Comparison of ENCODE assay signal across 12 mouse cellular contexts in genomic region chr4:151880044-151880690, GRCm38 (mm10). TPM values are rescaled to one million over a fixed set of nuclear protein-coding genes. Genes with fewer than 3 reads are reported as not detected.
A peak's percentile ranks its signal among the peaks of the same experiment; 100 is the strongest.
DNase-seq lines count a peak whose midpoint lies in the region; ATAC-seq and TF ChIP-seq lines count a peak whose summit lies in the region.
"Had no signal": no experiment of that assay in that cellular context is flagged by ENCODE, and none has a peak within 500 bp of the region (broad histone marks: within the 10 kb centered on the region; RNA-seq: fewer than 3 reads in every experiment).

No protein-coding gene starts in this region.

- no peak for TF ChIP-seq POLR2A in liver, adult 2 months (IDR thresholded peaks at IDR 0.05; ENCODE audit: extremely low read depth, insufficient read depth, low read length)

- H3K4me1 ChIP-seq in liver, adult 2 months (ENCODE audit: control insufficient read depth, insufficient read depth, low read length), result no peaks in the 10 kb centered on the region
- H3K4me1 ChIP-seq in liver, embryonic 11.5 days (replicated peaks; ENCODE audit: control insufficient read depth, insufficient read depth, low read length), result no peaks in the 10 kb centered on the region

- H3K79me2 ChIP-seq in liver, adult 2 months (ENCODE audit: control insufficient read depth, insufficient read depth, low read length), result no peaks in the 10 kb centered on the region

- WGBS in liver, adult 2 months, result 82% methylated on average over 5 of the region's 5 CpGs
- 72% methylated on average over 5 of the region's 5 CpGs for WGBS in liver, embryonic 11.5 days

- no peaks in the 10 kb centered on the region for H3K36me3 ChIP-seq in liver, adult 2 months (ENCODE audit: control insufficient read depth, insufficient read depth, low read length)
- H3K36me3 ChIP-seq in liver, embryonic 11.5 days (ENCODE audit: control insufficient read depth, insufficient read depth, low read length), result no peaks in the 10 kb centered on the region
- H3K36me3 ChIP-seq: embryonic facial prominence, embryonic 15.5 days; neural tube, embryonic 13.5 days had no signal

- no peaks in the 10 kb centered on the region for H3K9me3 ChIP-seq in liver, embryonic 11.5 days (ENCODE audit: control insufficient read depth, low read length)
- H3K9me3 ChIP-seq: embryonic facial prominence, embryonic 15.5 days; neural tube, embryonic 13.5 days had no signal

- no peak overlapping the region for H3K9ac ChIP-seq in liver, adult 2 months (ENCODE audit: low read depth, low read length)
- no peak overlapping the region for H3K9ac ChIP-seq in liver, embryonic 11.5 days (ENCODE audit: low read depth, low read length)
- H3K9ac ChIP-seq: embryonic facial prominence, embryonic 15.5 days; neural tube, embryonic 13.5 days had no signal

- no peak for ATAC-seq in CD4-positive, CD25-positive, alpha-beta regulatory T cell, adult 4 months
- no peak for ATAC-seq in liver, embryonic 11.5 days (replicated peaks; ENCODE audit: low FRiP score)
- peak; percentile 89 for ATAC-seq in megakaryocyte progenitor cell, adult 5-6 weeks (replicated peaks; ENCODE audit: poor library complexity)

- H3K27me3 ChIP-seq in liver, adult 2 months (ENCODE audit: control insufficient read depth, insufficient read depth, low read length), result no peaks in the 10 kb centered on the region; the same call in 1 of the 2 replicates
- H3K27me3 ChIP-seq in liver, embryonic 11.5 days (replicated peaks; ENCODE audit: control insufficient read depth, insufficient read depth, low read length), result peaks cover 9% of the 10 kb centered on the region

- H3K4me2 ChIP-seq in liver, embryonic 11.5 days, result no peak overlapping the region
- H3K4me2 ChIP-seq: embryonic facial prominence, embryonic 15.5 days; neural tube, embryonic 13.5 days had no signal

- DNase-seq in CD4-positive, CD25-positive, alpha-beta regulatory T cell, adult 2 months (ENCODE audit: low read depth, low spot score), result peak; percentile 26
- DNase-seq in liver, adult 2 months (ENCODE audit: extremely low read depth, low read depth, low spot score), result no peak
- DNase-seq in liver, embryonic 11.5 days (ENCODE audit: low spot score), result no peak
- DNase-seq in Muller cell, postnatal 12 days (ENCODE audit: inconsistent ontology term), result peak; percentile 6
- DNase-seq in cerebellum, postnatal 25 days, result no peak
- DNase-seq in lung, postnatal 36 days, result no peak
- DNase-seq: cerebellum, adult 18-20 months; kidney, adult 18-20 months had no signal

- H3K4me3 ChIP-seq in liver, adult 2 months (ENCODE audit: insufficient read depth, low read depth, low read length), result no peak overlapping the region
- no peak overlapping the region for H3K4me3 ChIP-seq in liver, embryonic 11.5 days (ENCODE audit: low read depth, low read length)
- H3K4me3 ChIP-seq: embryonic facial prominence, embryonic 15.5 days; neural tube, embryonic 13.5 days had no signal

- H3K27ac ChIP-seq in liver, adult 2 months (replicated peaks; ENCODE audit: insufficient read depth, low read depth, low read length), result no peak overlapping the region
- no peak overlapping the region for H3K27ac ChIP-seq in liver, embryonic 11.5 days (ENCODE audit: low read depth, low read length)
- H3K27ac ChIP-seq: embryonic facial prominence, embryonic 15.5 days; neural tube, embryonic 13.5 days had no signal

- TF ChIP-seq CTCF in liver, adult 2 months (IDR thresholded peaks at IDR 0.05; ENCODE audit: low read depth, low read length), result peak; percentile 21; the same call in 1 of the 2 replicates

RNA-seq across cellular contexts. Expression of gene Camta1, which starts 18.5 kb away (rescaled TPM):
- polyA plus RNA-seq in CD4-positive, CD25-positive, alpha-beta regulatory T cell, adult 4 months (2017; shearing (Covaris generic)), result 10 to 100 TPM; 32.6 to 41.5 TPM
- total RNA-seq in liver, adult 2 months (2014; rRNA removed), result 2.7 and 6.1 TPM in 2 replicates
- 2.4 and 2.7 TPM in 2 replicates for polyA plus RNA-seq in liver, adult 2 months (2012; rRNA removed)
- 72.5 and 93.9 TPM in 2 replicates for polyA plus RNA-seq in liver, embryonic 11.5 days (2014; fragmentation: Nextera tagmentation; extraction: Ambion mirVana)
- 77.9 and 81.5 TPM in 2 replicates for total RNA-seq in megakaryocyte progenitor cell, adult 5-6 weeks (2015)
- total RNA-seq in megakaryocyte progenitor cell, adult 5-6 weeks (2017), result 16.3 and 40.1 TPM in 2 replicates

RNA-seq across cellular contexts. Expression of gene Dnajc11, which starts 53.3 kb away (rescaled TPM):
- polyA plus RNA-seq in CD4-positive, CD25-positive, alpha-beta regulatory T cell, adult 4 months (2017; shearing (Covaris generic)), result 10 to 100 TPM; 25.8 to 42.0 TPM
- total RNA-seq in liver, adult 2 months (2014; rRNA removed), result 23.9 and 27.4 TPM in 2 replicates
- 47.9 and 52.6 TPM in 2 replicates for polyA plus RNA-seq in liver, adult 2 months (2012; rRNA removed)
- polyA plus RNA-seq in liver, embryonic 11.5 days (2014; fragmentation: Nextera tagmentation; extraction: Ambion mirVana), result 101 and 102 TPM in 2 replicates
- 35.5 and 45.2 TPM in 2 replicates for total RNA-seq in megakaryocyte progenitor cell, adult 5-6 weeks (2015)
- 89.2 and 106 TPM in 2 replicates for total RNA-seq in megakaryocyte progenitor cell, adult 5-6 weeks (2017)

Comparison
In these comparisons a context has a peak if more than half of its experiments do, and no peak if none do; other contexts are left out.
1. DNase-seq: peak in CD4-positive, CD25-positive, alpha-beta regulatory T cell, adult 2 months (single experiment) and Muller cell, postnatal 12 days (single experiment); none in liver, adult 2 months (single experiment), liver, embryonic 11.5 days (single experiment), cerebellum, postnatal 25 days (0 of 2) and lung, postnatal 36 days (single experiment).